Mouse (Mus musculus): ENCODE measurements around the gene Scube2. TPM values are rescaled to one million over a fixed set of nuclear protein-coding genes. Genes with fewer than 3 reads are reported as not detected.
A peak's percentile ranks its signal among the peaks of the same experiment; 100 is the strongest.

Scube2 gene
- polyA plus RNA-seq, 1 experiment from 2014 or later = 4.7 TPM

DNA sequence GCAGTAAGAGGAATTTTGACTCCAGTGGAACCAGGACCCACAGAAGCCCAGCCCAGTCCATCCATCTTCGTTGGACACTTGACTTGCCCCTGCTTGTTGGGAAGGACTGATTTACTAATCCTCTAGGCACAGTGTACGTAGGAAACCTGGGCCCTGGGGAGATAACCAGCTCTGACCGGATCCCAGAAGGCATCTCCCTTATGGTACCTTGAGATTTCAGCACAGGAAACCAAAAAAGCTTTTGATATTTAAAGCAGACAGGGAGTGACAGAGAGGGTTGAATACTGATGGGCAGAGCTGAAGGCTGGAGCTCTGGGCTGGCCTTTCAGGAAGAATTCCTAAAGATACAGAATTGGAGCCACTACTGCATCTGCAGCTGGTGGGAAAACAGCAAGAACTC is 10.1 kb upstream of the Scube2 start:
- H3K27ac ChIP-seq = no peak overlapping the region
- H3K9me3 ChIP-seq = no peaks in the 10 kb centered on the region
- DNase-seq (ENCODE audit: low spot score) = no peak
- 60% methylated on average over 3 of the region's 3 CpGs for WGBS
- H3K4me3 ChIP-seq = no peak overlapping the region
- peaks cover 4% of the 10 kb centered on the region; the same call in 1 of the 2 replicates for H3K4me1 ChIP-seq (replicated peaks)
- no peaks in the 10 kb centered on the region for H3K36me3 ChIP-seq
- no peaks in the 10 kb centered on the region for H3K27me3 ChIP-seq (ENCODE audit: insufficient read depth, poor library complexity, severe bottlenecking)

DNA sequence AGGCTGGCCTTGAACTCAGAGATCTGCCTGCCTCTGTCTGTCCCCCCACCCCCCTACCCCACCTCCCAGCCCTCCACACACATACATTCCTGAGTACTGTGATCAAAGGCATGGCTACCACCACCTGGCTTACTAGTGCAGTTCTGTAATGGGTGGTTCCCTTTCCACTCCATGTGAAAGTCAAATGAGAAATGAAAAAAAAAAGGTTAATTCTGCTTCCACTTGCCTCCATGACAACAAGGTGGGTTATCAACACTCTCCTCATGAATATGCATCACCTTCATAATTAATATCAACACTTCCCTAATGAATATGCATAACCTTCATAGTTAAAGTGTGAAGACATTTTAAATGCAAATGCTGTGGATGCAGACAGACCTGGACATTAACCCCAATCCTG is 9.6 kb upstream of the Scube2 start:
- Histone ChIP-seq H3K36me3 (no peaks in the 10 kb centered on the region), H3K9me3 (no peaks in the 10 kb centered on the region), H3K4me3 (no peak overlapping the region), H3K27ac (no peak overlapping the region), H3K27me3 (ENCODE audit: insufficient read depth, poor library complexity, severe bottlenecking) (no peaks in the 10 kb centered on the region), H3K4me1 (replicated peaks) (peaks cover 4% of the 10 kb centered on the region; the same call in 1 of the 2 replicates)
- DNase-seq (ENCODE audit: low spot score) = no peak

DNA sequence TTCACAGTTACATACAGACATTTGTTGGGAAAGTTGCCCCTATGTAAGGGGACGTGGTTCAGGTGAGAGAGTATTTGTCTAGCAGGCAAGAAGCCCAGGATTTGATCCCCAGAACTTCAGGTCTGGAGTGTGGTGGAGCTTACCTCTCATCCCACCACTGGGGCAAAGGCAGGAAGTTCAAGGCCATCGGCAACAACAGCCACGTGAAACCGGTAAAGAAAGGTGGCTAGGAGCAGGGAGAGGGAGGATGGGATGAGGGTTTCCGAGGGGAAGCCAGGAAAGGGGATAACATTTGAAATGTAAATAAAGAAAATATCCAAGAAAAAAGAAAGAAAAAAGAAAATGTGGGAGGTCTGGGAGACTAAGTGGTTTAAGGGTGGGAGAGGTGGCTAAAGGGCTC is 7.7 kb upstream of the Scube2 start:
- Histone ChIP-seq H3K9me3 (no peaks in the 10 kb centered on the region), H3K4me1 (replicated peaks) (peaks cover 12% of the 10 kb centered on the region), H3K27ac (no peak overlapping the region), H3K36me3 (no peaks in the 10 kb centered on the region), H3K4me3 (no peak overlapping the region), H3K27me3 (ENCODE audit: insufficient read depth, poor library complexity, severe bottlenecking) (peaks cover 9% of the 10 kb centered on the region; the same call in 1 of the 2 replicates)
- WGBS = 60% methylated on average over 5 of the region's 5 CpGs
- no peak for DNase-seq (ENCODE audit: low spot score)

DNA sequence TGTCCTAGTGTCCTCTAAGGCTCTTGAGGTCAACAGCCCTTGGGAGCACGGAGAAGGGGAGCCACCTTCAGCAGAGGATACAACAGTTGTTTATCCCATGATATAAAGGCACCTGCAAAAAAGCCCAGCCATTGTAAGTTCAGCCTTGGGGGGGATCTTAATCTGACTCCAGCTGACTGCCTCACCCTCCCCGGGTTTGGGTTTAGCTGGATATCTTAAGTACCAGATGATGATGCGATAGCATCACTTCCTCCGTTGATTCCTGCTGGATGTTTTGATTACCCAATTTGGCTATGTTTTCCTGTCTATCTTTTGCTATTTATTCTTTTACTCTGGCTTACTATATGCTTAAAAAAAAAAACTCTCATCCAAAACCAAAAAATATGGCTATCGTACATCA is 5.8 kb upstream of the Scube2 start:
- H3K9me3 ChIP-seq = no peaks in the 10 kb centered on the region
- H3K36me3 ChIP-seq = no peaks in the 10 kb centered on the region
- H3K27ac ChIP-seq = no peak overlapping the region
- DNase-seq (ENCODE audit: low spot score) = no peak
- peaks cover 31% of the 10 kb centered on the region for H3K4me1 ChIP-seq (replicated peaks)
- no peak overlapping the region for H3K4me3 ChIP-seq
- peaks cover 19% of the 10 kb centered on the region for H3K27me3 ChIP-seq (ENCODE audit: insufficient read depth, poor library complexity, severe bottlenecking)
- WGBS = 84% methylated on average over 5 of the region's 5 CpGs

DNA sequence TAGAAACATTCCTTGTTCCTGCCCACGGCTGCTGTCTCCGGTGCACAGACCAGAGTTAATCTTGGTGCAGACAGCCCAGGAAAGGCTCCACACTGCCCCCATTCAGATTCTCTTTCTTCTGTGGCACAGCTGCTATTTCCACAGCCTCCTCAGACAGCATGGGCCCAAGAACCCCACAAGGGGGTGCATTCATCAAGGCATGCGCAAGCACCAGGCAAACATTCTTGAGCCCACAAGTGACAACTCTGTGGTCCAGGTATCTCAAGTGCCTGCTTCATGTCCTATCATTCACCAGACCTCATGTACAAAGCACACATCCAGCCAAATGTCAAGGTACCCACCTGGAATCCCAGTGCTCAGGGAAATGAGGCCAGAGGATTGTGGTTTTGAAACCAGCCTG is 3.0 kb upstream of the Scube2 start:
- DNase-seq (ENCODE audit: low spot score) = peak; percentile 34
- H3K27me3 ChIP-seq (ENCODE audit: insufficient read depth, poor library complexity, severe bottlenecking) = peaks cover 46% of the 10 kb centered on the region
- H3K27ac ChIP-seq = no peak overlapping the region
- H3K4me1 ChIP-seq (replicated peaks) = peaks cover 55% of the 10 kb centered on the region
- no peaks in the 10 kb centered on the region for H3K36me3 ChIP-seq
- H3K4me3 ChIP-seq = no peak overlapping the region
- no peaks in the 10 kb centered on the region for H3K9me3 ChIP-seq
- WGBS = 28% methylated on average over 3 of the region's 3 CpGs

DNA sequence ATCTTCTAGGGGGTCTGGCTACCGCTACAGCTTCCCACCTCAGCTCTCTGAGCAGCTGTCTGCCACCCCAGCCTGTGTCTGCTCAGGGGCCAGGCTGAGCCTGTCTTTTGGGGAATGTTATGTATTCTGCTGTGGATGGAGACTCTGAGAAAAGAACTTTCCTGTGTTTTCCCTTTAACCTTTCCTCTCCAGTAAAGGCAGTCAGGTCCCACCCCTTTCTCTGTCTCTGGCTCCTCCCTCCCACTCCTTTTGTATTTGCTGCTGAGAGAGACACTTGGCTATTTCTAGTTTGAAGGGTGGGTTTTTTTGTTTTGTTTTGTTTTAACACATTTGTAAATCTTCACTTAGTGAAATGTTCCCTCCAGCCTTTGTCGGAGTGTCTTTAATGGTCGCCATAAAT is 1.2 kb upstream of the Scube2 start:
- no peaks in the 10 kb centered on the region for H3K36me3 ChIP-seq
- 40% methylated on average over 3 of the region's 3 CpGs for WGBS
- H3K4me1 ChIP-seq (replicated peaks) = peaks cover 57% of the 10 kb centered on the region
- 0 out of 2 replicates have a peak overlapping the region, but pooled peaks have one; percentile 10 for H3K4me3 ChIP-seq
- H3K27me3 ChIP-seq (ENCODE audit: insufficient read depth, poor library complexity, severe bottlenecking) = peaks cover 59% of the 10 kb centered on the region
- DNase-seq (ENCODE audit: low spot score) = no peak
- H3K9me3 ChIP-seq = no peaks in the 10 kb centered on the region
- H3K27ac ChIP-seq = peak overlapping the region; percentile 85; the same call in 1 of the 2 replicates

DNA sequence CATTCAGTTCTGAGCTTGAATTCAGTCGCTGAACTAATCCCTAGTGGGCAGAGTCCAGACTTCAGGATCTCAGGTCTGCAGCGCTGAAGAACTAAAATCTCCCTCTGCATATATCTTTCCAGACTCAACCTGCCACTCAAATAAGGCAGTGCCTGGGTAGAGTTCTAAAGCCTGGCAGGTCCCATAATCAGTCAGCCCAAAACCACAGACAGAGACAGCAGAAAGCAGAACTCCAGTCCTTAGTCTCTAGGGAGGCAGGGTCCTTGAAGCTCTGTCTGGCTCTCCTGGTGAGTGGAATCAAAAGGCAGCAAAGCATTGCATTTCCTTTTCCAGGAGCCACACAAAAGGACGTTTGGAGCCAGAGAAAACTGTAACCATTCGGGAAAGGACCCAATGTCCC is 1.9 kb downstream of the Scube2 start:
- H3K27ac ChIP-seq = no peak overlapping the region
- 25% methylated on average over 4 of the region's 4 CpGs for WGBS
- H3K9me3 ChIP-seq = no peaks in the 10 kb centered on the region
- no peaks in the 10 kb centered on the region for H3K36me3 ChIP-seq
- peaks cover 61% of the 10 kb centered on the region for H3K4me1 ChIP-seq (replicated peaks)
- peaks cover 52% of the 10 kb centered on the region for H3K27me3 ChIP-seq (ENCODE audit: insufficient read depth, poor library complexity, severe bottlenecking)
- H3K4me3 ChIP-seq = peak overlapping the region; percentile 71; the same call in 1 of the 2 replicates
- DNase-seq (ENCODE audit: low spot score) = no peak

DNA sequence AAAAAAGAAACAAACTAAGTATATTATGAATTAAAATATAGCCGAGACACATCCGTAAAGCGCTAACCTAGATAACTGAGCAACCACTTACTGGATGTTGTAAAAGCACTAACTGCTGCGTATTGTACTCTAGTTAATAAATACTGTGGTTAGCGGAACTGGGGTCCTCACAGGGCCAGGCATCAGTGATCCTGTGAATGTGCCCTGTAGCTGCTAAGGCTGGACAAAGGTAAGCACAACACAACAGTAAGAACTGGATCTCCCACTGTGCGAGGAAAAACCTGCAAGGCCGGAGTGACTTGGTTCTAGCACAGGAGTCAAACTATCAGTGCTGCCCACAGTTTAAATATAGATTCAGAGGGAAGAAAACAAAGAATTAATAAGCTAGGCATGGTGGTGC is 5.3 kb downstream of the Scube2 start:
- WGBS = 85% methylated on average over 7 of the region's 7 CpGs
- H3K4me3 ChIP-seq = no peak overlapping the region
- H3K36me3 ChIP-seq = peaks cover 5% of the 10 kb centered on the region; the same call in 1 of the 2 replicates
- no peaks in the 10 kb centered on the region for H3K9me3 ChIP-seq
- no peak for DNase-seq (ENCODE audit: low spot score)
- peaks cover 27% of the 10 kb centered on the region for H3K4me1 ChIP-seq (replicated peaks)
- 0 out of 2 replicates have a peak overlapping the region, but pooled peaks have one; percentile 16 for H3K27ac ChIP-seq
- H3K27me3 ChIP-seq (ENCODE audit: insufficient read depth, poor library complexity, severe bottlenecking) = peaks cover 32% of the 10 kb centered on the region

DNA sequence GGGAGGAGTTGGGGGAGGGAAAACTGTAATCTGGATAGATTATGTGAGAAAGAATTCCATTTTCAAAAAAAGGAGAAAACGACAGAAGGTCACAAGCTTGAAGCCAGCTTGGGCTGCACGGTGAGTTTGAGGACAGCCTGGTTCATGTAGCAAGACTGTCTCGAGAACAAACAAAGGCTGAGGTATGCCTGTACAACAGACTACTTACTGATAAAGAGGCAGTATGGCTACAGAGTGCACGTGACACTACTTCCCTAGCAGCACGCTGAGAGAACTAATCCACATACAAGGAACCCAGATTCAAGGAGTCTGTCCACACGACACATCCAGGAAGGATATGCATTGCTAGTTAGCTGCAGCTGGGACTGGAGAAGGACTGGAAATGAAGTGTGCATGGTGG is 6.1 kb downstream of the Scube2 start:
- WGBS = 75% methylated on average over 6 of the region's 6 CpGs
- Histone ChIP-seq H3K9me3 (no peaks in the 10 kb centered on the region), H3K27ac (no peak overlapping the region), H3K36me3 (peaks cover 5% of the 10 kb centered on the region; the same call in 1 of the 2 replicates), H3K4me1 (replicated peaks) (peaks cover 19% of the 10 kb centered on the region), H3K4me3 (no peak overlapping the region), H3K27me3 (ENCODE audit: insufficient read depth, poor library complexity, severe bottlenecking) (peaks cover 24% of the 10 kb centered on the region)
- no peak for DNase-seq (ENCODE audit: low spot score)

DNA sequence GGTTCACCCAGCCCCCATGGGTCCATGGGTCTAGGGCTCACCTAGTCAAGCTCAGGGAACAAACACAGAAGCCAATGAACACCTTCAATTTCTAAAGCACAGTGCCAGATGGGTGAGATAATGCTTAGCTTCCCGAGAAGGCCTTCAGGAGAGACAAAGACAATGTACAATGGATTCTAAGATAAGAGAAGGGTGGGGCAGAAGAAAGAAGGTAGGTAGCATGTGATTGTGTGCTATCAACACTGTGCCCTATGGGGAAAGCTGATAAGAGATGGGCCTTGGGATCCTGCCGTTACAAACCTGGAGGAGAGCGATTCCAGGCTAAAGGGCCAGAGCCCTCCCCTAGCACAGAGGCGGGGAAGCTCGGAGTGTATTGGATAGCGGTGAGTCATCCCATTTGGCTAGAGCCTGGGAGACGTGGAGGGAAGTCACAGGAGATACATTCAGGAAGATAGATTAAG is 12.7 kb downstream of the Scube2 start:
- Histone ChIP-seq H3K27ac (peak overlapping the region; percentile 50), H3K4me1 (replicated peaks) (peaks cover 50% of the 10 kb centered on the region), H3K9me3 (no peaks in the 10 kb centered on the region), H3K36me3 (peaks cover 5% of the 10 kb centered on the region; the same call in 1 of the 2 replicates), H3K4me3 (no peak overlapping the region), H3K27me3 (ENCODE audit: insufficient read depth, poor library complexity, severe bottlenecking) (peaks cover 30% of the 10 kb centered on the region)
- 65% methylated on average over 7 of the region's 7 CpGs for WGBS
- no peak for DNase-seq (ENCODE audit: low spot score)

DNA sequence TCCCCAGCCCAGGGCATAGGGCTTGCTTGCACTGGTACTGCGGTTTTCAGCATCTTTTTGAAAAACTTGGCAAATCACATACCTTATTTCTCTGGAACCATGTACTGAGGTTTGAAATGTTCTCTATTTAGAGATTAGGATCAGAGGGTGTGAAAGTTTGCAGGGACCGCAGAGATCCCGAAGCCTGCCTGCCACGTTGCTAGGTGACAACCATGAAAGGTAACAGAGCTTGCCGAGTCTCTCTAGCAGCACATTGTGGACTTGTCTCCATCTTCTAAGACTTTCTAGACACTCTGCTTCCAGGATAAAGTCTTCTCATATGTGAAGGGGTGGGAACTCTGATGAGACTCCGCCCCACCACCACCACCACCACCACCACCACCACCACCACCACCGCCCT is 13.5 kb downstream of the Scube2 start:
- peaks cover 35% of the 10 kb centered on the region for H3K27me3 ChIP-seq (ENCODE audit: insufficient read depth, poor library complexity, severe bottlenecking)
- DNase-seq (ENCODE audit: low spot score) = no peak
- 75% methylated on average over 7 of the region's 7 CpGs for WGBS
- 0 out of 2 replicates have a peak overlapping the region, but pooled peaks have one; percentile 50 for H3K27ac ChIP-seq
- H3K4me1 ChIP-seq (replicated peaks) = peaks cover 50% of the 10 kb centered on the region
- H3K9me3 ChIP-seq = no peaks in the 10 kb centered on the region
- no peak overlapping the region for H3K4me3 ChIP-seq
- H3K36me3 ChIP-seq = peaks cover 9% of the 10 kb centered on the region; the same call in 1 of the 2 replicates

DNA sequence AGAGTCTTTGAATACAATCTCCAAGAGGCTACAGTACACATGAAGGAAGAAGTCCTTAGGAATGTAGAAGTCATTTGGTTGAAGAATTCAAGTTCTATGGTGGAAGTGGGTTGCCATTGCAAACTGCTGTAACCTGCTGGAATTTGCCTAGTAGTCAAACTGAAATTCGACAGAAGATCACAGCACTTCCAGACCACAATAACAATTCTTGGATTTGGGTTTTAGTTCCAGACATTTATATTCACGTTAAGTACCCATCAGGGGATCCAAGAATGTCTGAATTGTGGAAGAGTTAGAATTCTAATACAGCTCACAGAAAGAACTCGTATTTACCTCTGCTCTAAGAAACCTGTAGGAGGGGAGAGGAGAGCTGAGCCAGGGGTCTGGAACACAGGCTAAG is 14.9 kb downstream of the Scube2 start:
- WGBS = 44% methylated on average over 3 of the region's 3 CpGs
- Histone ChIP-seq H3K9me3 (no peaks in the 10 kb centered on the region), H3K4me3 (no peak overlapping the region), H3K27ac (peak overlapping the region; percentile 81), H3K4me1 (replicated peaks) (peaks cover 50% of the 10 kb centered on the region), H3K36me3 (peaks cover 9% of the 10 kb centered on the region; the same call in 1 of the 2 replicates), H3K27me3 (ENCODE audit: insufficient read depth, poor library complexity, severe bottlenecking) (peaks cover 37% of the 10 kb centered on the region)
- no peak for DNase-seq (ENCODE audit: low spot score)

DNA sequence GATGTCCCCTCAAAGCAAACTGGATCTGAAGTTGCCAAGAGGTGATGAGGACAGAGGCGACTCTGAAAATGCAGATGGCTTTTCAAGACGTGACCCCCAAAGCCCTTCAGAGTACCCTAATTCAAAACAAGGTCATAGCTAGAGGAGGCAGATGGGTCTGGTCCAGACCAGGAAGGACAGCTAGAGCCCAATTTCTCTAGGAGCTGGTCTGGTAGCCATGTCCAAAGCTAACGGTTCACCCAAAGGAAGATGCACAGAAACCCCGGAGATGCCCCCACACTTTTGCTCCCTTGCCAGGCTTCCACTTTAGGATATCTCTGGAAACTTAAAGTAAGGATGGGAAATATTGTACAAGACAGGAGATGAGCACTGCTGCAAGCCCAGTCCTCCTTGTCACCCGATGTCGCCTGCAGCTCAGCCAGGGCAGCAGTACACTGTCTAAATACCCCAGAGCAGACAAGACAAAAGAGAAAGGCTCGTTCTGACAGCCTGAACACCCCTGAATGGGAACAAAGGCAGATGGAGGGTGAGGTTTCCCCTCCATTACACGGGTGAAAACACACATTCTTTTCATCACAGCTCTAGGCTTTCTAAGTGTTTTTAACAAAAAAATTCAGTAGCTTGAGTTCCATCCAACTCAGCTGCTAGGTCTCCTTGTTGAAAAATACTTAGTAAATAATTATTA is 15.6 kb downstream of the Scube2 start:
- peak; percentile 43 for DNase-seq (ENCODE audit: low spot score)
- peaks cover 9% of the 10 kb centered on the region; the same call in 1 of the 2 replicates for H3K36me3 ChIP-seq
- H3K4me1 ChIP-seq (replicated peaks) = peaks cover 50% of the 10 kb centered on the region
- no peaks in the 10 kb centered on the region for H3K9me3 ChIP-seq
- WGBS = 36% methylated on average over 8 of the region's 8 CpGs
- H3K27ac ChIP-seq = peak overlapping the region; percentile 81
- peaks cover 37% of the 10 kb centered on the region for H3K27me3 ChIP-seq (ENCODE audit: insufficient read depth, poor library complexity, severe bottlenecking)
- H3K4me3 ChIP-seq = peak overlapping the region; percentile 27
